Mouse (Mus musculus) adrenal gland, postnatal 4 days (tissue): ENCODE results near the gene Gm9945. TPM values are rescaled to one million over a fixed set of nuclear protein-coding genes. Genes with fewer than 3 reads are reported as not detected.

Source experiments
- DNase-seq, 2 experiments: peaks; one replicate each; pipeline ENCODE4 v3.0.0; 2021 to 2022; ENCODE audit warnings: low spot score in 2 of 2, mixed read lengths in 2 of 2
- total RNA-seq, 2 experiments: library from RNA; stranded (reverse); gene quantifications; 2 replicates each; pipeline ENCODE4 v1.2.3; 2021

Gm9945 gene
- total RNA-seq, 2 experiments from 2014 or later = not detected

DNA sequence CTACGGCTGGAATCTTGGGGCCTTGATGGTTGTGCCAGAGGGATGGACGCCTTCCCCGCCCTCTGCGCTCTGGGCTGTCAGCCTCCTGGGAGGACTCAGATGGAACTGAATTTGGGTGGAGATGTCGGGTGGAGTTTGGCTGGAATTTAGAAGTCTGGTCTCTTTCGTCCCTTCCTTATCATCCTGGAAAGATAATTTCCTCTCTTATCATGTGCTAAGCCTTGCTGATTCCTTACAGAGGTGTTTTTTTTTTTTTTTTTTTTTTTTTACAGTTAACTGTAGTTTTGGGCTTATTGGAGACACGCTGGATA lies 41.8 kb downstream of the Gm9945 start:
- DNase-seq = no peak

DNA sequence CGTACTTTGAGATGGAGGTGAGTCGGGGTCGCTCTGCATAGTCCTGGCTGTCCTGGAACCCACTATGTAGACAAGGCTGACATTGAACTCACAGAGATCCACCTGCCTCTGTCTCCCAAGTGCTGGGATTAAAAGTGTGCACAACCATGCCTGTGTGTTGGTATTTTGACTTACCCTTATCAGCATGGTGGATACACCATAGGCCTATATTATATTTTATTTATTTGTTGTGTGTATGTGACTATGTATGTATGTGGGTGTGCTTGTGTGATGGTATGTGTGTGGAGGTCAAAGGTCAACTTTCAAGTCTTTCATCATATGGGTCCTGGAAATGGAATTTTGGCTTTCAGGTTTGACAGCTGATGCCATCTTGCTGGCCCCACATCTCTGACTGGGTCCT lies 42.4 kb downstream of the Gm9945 start:
- no peak for DNase-seq

DNA sequence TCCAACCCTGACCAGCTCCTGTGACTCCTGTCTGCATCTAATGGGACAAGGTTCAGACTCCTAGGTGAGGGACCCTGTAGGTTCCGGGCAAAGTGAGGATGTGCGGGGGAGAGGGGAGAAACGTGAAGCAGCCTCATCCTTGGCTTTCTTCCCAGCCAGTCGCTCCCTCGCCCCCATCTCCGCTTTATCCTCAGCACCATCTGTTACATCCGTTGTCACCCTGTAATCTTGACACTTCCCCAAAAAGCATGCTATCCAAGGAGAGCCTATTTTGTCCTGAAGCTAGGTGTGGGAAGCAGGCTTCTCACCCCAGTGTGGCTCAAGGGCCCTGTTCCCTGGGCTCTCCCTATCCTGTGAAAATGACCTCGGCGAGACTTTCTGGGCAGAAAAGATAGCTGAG lies 43.0 kb downstream of the Gm9945 start:
- DNase-seq = no peak

DNA sequence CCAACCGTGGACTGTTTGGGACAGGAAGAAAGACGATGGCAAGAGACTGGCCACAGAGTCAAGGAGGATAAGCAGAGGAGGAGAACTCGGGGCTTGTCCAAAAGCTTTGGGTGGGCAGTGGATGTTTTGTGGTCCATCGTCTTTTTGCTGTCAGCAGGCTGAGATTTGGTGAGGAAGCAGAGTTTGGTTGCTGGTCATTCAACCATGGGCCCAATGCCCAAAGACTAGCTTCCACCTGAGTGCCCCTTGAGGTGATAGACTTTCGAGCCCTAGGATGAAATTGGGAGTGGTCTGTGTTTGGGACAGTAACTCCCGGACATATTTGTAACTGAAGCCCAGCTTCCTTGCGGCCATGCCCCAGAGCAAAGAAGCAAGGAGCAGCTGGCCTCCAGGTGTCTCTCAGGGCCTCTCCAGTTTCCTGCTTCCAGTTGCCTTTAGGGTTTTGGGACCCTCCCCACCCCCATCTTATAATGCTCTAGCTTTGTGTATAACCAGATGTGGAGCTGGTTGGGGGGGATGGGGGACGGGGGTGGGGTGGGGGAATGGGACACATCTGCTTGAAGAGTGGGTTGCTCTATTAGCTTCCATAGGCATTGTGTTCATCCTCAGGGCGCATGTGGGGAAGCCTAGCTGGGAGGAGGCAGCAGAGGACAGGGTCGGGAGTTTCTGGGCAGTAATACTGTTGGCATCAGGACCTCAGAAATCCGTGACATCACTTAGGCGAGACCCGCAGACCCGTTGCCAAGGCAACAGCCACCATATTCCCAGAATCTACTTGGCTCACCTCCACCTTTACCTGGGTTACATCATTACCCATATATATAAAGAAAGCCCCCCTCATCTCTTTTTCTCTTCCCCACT lies 43.8 kb downstream of the Gm9945 start:
- DNase-seq = no peak

DNA sequence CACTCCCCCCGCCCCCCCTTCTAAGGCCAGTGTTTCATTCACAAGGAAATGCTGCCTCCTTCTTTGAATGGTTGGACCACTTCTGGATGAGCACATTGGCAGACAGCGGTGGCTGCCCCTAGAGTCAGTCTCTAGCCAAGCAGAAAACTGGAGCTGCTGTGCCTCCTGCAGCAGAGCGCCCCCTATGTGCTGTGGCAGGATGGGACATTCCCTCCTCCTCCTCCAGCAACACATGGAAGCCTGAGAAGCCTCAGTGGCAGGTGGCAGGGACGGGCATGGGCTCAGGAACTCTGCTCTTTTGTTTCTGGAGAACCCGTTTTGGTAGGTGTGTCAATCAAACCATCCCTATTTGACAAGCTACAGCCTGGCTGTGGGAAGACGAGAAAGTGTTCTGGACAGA lies 44.9 kb downstream of the Gm9945 start:
- DNase-seq = no peak

DNA sequence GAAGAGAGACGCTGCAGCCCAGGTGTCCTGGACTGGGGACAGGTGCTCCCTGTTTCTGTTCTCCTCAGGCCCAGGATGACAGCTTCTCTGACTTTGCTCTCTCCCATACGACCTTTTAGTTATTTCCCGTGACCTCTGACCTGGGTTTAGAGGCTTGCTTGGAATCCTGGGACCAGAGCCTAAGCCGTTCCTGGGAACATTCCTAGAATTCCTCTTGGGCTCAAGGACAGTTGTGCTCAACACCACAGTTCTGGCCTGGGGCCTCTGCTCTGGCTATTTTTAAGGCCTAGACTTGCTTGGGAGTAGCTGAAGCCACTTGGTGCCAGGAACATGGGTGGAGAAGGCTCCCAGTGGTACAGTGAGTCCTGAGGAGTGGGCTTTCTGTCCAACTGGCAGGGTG lies 45.5 kb downstream of the Gm9945 start:
- DNase-seq = no peak

DNA sequence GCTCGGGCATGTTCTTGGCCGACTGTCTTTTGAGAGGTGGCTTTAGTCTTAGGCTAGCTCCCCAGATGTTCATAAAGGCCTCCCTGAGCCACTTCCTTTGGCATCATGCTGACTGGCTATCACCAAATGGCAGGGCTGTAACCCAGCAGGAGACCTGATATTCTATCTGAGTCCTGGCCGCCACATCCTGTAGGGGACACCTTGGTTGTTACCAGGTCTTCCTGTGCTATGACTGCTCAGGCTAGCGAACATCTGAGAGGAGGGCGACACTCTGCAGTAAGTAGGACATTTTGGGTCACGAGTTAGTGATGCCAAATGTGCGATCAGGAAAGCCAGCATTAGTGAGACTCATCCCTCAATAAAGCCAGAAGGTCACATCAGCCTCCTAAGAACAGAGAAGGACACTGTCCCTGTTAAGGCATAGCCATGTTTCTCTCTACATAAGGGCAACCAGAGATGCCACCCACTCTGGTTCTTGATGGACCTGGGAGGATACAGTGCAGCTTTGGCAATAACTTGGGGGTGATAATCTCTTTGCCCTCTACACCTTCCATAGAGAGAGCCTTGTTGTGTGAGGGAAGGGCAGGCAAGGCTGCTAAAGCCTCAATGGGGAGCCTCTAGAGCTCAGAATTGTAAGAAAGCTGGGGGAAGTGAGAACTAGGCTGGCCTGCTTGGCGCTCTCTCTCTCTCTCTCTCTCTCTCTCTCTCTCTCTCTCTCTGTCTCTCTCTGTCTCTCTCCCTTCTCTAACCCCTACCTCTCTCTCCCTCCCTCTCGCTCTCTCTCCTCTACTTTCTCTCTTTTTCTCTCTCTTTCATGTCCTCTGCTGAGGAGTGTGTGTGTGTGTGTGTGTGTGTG lies 48.7 kb downstream of the Gm9945 start:
- no peak for DNase-seq

DNA sequence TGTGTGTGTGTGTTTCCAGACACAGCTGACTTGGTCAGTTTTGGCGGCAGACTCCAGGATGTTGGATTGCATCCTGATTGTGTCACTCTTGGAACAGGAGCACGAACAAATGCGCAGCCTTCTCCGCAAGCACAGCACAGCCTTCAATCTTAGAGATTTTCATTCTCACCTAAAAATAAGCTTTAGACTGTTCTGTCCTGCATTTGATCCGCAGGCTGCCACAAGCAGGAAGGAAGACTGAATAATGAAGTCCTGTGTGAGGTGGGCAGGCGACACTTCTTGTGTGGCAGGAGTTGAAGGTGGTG lies 49.2 kb downstream of the Gm9945 start:
- no peak for DNase-seq

DNA sequence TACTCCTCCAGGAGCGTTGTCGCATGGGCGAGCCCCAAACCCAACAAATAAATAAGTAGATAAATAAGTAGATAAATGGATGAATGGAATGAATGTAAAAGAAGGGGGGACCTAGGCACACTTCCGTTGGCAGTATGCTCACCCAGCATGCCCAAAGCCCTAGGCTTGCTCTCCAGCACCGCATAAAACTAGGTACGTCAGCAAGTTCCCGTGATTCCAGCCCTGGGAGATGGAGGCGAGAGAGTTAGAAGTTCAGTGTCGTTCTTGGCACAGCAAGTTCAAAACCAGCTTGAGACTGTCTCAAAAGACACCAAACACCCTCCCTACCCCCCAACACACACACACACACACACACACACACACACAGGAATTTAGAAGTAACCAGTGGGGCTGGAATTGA lies 50.0 kb downstream of the Gm9945 start:
- no peak for DNase-seq

Other genes with a start within 250 kb of the Gm9945 start
- 100 to 1,000 TPM; 150 to 168 TPM for gene Hspa4, start 179.7 kb upstream of the Gm9945 start, total RNA-seq
- 10 to 100 TPM; 12.5 to 16.4 TPM for gene Zcchc10, start 155.5 kb upstream of the Gm9945 start, total RNA-seq
- gene Aff4, start 129.3 kb upstream of the Gm9945 start, total RNA-seq = 100 to 1,000 TPM; 163 to 187 TPM
- 1 to 10 TPM in 1 of 2 experiments, not detected in 1; 7.2 TPM for gene Leap2, start 57.0 kb upstream of the Gm9945 start, total RNA-seq
- gene Uqcrq, start 49.3 kb upstream of the Gm9945 start, total RNA-seq = 100 to 1,000 TPM; 559 to 683 TPM
- gene Gdf9, start 49.1 kb upstream of the Gm9945 start, total RNA-seq = 1 to 10 TPM in 1 of 2 experiments, under 1 TPM in 1; 0.85 to 1.1 TPM
- gene Gm10447, start 23.1 kb upstream of the Gm9945 start, total RNA-seq = under 1 TPM; 0.36 to 0.51 TPM
- 1 to 10 TPM; 4.5 to 5.8 TPM for gene Shroom1, start 23.0 kb upstream of the Gm9945 start, total RNA-seq
- gene Gm9837, start 9.7 kb upstream of the Gm9945 start, total RNA-seq = not detected
- 1 to 10 TPM; 1.7 to 2.2 TPM for gene Sowaha, start 108 bp downstream of the Gm9945 start, total RNA-seq
- gene Sept8, start 39.1 kb downstream of the Gm9945 start, total RNA-seq = 10 to 100 TPM; 60.4 to 65.7 TPM
- gene Kif3a, start 87.2 kb downstream of the Gm9945 start, total RNA-seq = 10 to 100 TPM; 27.5 to 30.1 TPM
- gene Il4, start 138.5 kb downstream of the Gm9945 start, total RNA-seq = not detected
- gene Il13, start 154.5 kb downstream of the Gm9945 start, total RNA-seq = not detected
- 10 to 100 TPM; 21.5 to 24.4 TPM for gene Rad50, start 227.2 kb downstream of the Gm9945 start, total RNA-seq
- not detected for gene Il5, start 240.6 kb downstream of the Gm9945 start, total RNA-seq